Mouse (Mus musculus) hindbrain, postnatal 0 days (tissue): ENCODE results near the gene Tab2. TPM values are rescaled to one million over a fixed set of nuclear protein-coding genes. Genes with fewer than 3 reads are reported as not detected.

Experiments used
- ATAC-seq: fragments of 200-750 bp; cut with Nextera tagmentation; 2 replicates; pipeline ENCODE4 v1.8.0; 2017; ENCODE audit warnings: mild to moderate bottlenecking, moderate TSS enrichment, moderate library complexity
- DNase-seq: peaks from one replicate; pipeline ENCODE4 v3.0.0-alpha.2; 2015; ENCODE audit warnings: low spot score
- H3K27ac ChIP-seq: fragments of 300-500 bp; sonication (generic); 2 replicates; pipeline ENCODE4 v1.5.1; 2014; ENCODE audit warnings: mild to moderate bottlenecking
- H3K27me3 ChIP-seq: fragments of 300-500 bp; sonication (generic); 2 replicates; pipeline ENCODE4 v1.6.1; 2014; ENCODE audit warnings: low read length, mixed read lengths; ENCODE audit not compliant: insufficient read depth
- H3K36me3 ChIP-seq: fragments of 300-500 bp; sonication (generic); 2 replicates; pipeline ENCODE4 v1.6.1; 2014; ENCODE audit warnings: low read length, mixed read lengths; ENCODE audit not compliant: insufficient read depth
- H3K4me1 ChIP-seq: fragments of 300-500 bp; sonication (generic); 2 replicates; pipeline ENCODE4 v1.6.1; 2014; ENCODE audit warnings: antibody characterized with exemption, low read length, mixed read lengths; ENCODE audit not compliant: insufficient read depth
- H3K4me2 ChIP-seq: fragments of 300-500 bp; sonication (generic); 2 replicates; pipeline ENCODE4 v1.6.1; 2014; ENCODE audit warnings: low read depth, mild to moderate bottlenecking, low read length, moderate library complexity, mixed read lengths
- H3K4me3 ChIP-seq: fragments of 300-500 bp; sonication (generic); 2 replicates; pipeline ENCODE4 v1.5.1; 2014; ENCODE audit warnings: low read length
- H3K9ac ChIP-seq: fragments of 300-500 bp; sonication (generic); replicated peaks from 2 replicates; pipeline ENCODE4 v1.6.1; 2014; ENCODE audit warnings: mild to moderate bottlenecking, low read length, moderate library complexity, mixed read lengths
- H3K9me3 ChIP-seq: fragments of 300-500 bp; sonication (generic); 2 replicates; pipeline ENCODE4 v1.6.1; 2016; ENCODE audit warnings: low read length, mixed read lengths
- CTCF ChIP-seq: IDR thresholded peaks from 2 replicates; pipeline ENCODE4 v1.5.1; 2016; ENCODE audit warnings: antibody characterized with exemption, control low read depth, low read depth
- WGBS: fragments of 180-500 bp; shearing (Covaris S2); extraction: QIAGEN DNeasy Blood & Tissue Kit; methylation state at CpG from one replicate; pipeline ENCODE4 v1.1.7; 2014; 5-methylcytosine and 5-hydroxymethylcytosine counted together
- polyA plus RNA-seq: library from polyadenylated mRNA; unstranded; fragments of >200 nt; fragmentation: Nextera tagmentation; extraction: Ambion mirVana; gene quantifications from 2 replicates; pipeline ENCODE4 v1.2.1, GENCODE M21; 2015
- total RNA-seq: library from RNA; depleted of rRNA; stranded (reverse); fragments of >200 nt; gene quantifications from 2 replicates; pipeline ENCODE4 v1.2.3, GENCODE M21; 2014; rRNA removed

Gene Tab2
- total and polyA plus RNA-seq, 2 experiments from 2014 or later, result 12.0 to 64.3 TPM

- Histone ChIP-seq H3K27ac (no peak overlapping the region), H3K4me3 (no peak overlapping the region), H3K9me3 (no peaks in the 10 kb centered on the region), H3K9ac (no peak overlapping the region), H3K27me3 (no peaks in the 10 kb centered on the region), H3K4me2 (no peak overlapping the region), H3K36me3 (no peaks in the 10 kb centered on the region), H3K4me1 (no peaks in the 10 kb centered on the region)
- ATAC-seq (no peak), DNase-seq (no peak)
- 52% methylated on average over 6 of the region's 6 CpGs for WGBS
- TF ChIP-seq CTCF, result no peak
These were observed 91.8 kb downstream of the Tab2 start for GRCm38 (mm10) chr10:7864184-7864583.

GRCm38 (mm10) chr10:7863411-7863810 lies 92.6 kb downstream of the Tab2 start:
- Histone ChIP-seq H3K36me3 (no peaks in the 10 kb centered on the region), H3K9ac (no peak overlapping the region), H3K9me3 (no peaks in the 10 kb centered on the region), H3K27ac (no peak overlapping the region), H3K4me1 (no peaks in the 10 kb centered on the region), H3K27me3 (no peaks in the 10 kb centered on the region), H3K4me3 (no peak overlapping the region), H3K4me2 (no peak overlapping the region)
- 90% methylated on average over 6 of the region's 6 CpGs for WGBS
- no peak for TF ChIP-seq CTCF
- no peak for DNase-seq
- ATAC-seq, result no peak

- Histone ChIP-seq H3K4me1 (no peaks in the 10 kb centered on the region), H3K4me2 (no peak overlapping the region), H3K36me3 (no peaks in the 10 kb centered on the region), H3K9me3 (no peaks in the 10 kb centered on the region), H3K9ac (no peak overlapping the region), H3K27me3 (no peaks in the 10 kb centered on the region), H3K4me3 (no peak overlapping the region), H3K27ac (no peak overlapping the region)
- DNase-seq (no peak), ATAC-seq (no peak)
- no peak for TF ChIP-seq CTCF
- WGBS, result 90% methylated on average over 25 of the region's 25 CpGs
These were observed 93.9 kb downstream of the Tab2 start for GRCm38 (mm10) chr10:7861937-7862657.

- no peak for TF ChIP-seq CTCF
- no peak for ATAC-seq
These were observed 94.6 kb downstream of the Tab2 start for GRCm38 (mm10) chr10:7861259-7861936.

GRCm38 (mm10) chr10:7860494-7860893 lies 95.5 kb downstream of the Tab2 start:
- Histone ChIP-seq H3K27ac (no peak overlapping the region), H3K9me3 (no peaks in the 10 kb centered on the region), H3K9ac (no peak overlapping the region), H3K4me2 (no peak overlapping the region), H3K4me1 (no peaks in the 10 kb centered on the region), H3K27me3 (no peaks in the 10 kb centered on the region), H3K36me3 (no peaks in the 10 kb centered on the region), H3K4me3 (no peak overlapping the region)
- ATAC-seq, result no peak
- no peak for TF ChIP-seq CTCF
- no peak for DNase-seq
- 90% methylated on average over 7 of the region's 7 CpGs for WGBS

More at GRCm38 (mm10) chr10:7861259-7861936, 94.6 kb downstream of the Tab2 start:
- DNase-seq, result no peak
- Histone ChIP-seq H3K9ac (no peak overlapping the region), H3K36me3 (no peaks in the 10 kb centered on the region), H3K9me3 (no peaks in the 10 kb centered on the region), H3K4me3 (no peak overlapping the region), H3K4me1 (no peaks in the 10 kb centered on the region), H3K4me2 (no peak overlapping the region), H3K27ac (no peak overlapping the region), H3K27me3 (no peaks in the 10 kb centered on the region)
- 72% methylated on average over 14 of the region's 14 CpGs for WGBS

Other genes starting within 250 kb of the Tab2 start
- gene Katna1, start 230.2 kb downstream of the Tab2 start, total RNA-seq, result 5.2 and 11.2 TPM in 2 replicates
- 18.6 and 26.0 TPM in 2 replicates for gene Katna1, start 230.2 kb downstream of the Tab2 start, polyA plus RNA-seq
- 14.6 and 24.2 TPM in 2 replicates for gene Ginm1, start 163.4 kb downstream of the Tab2 start, total RNA-seq
- gene Ginm1, start 163.4 kb downstream of the Tab2 start, polyA plus RNA-seq, result 78.8 and 83.6 TPM in 2 replicates
- gene Ppil4, start 163.3 kb downstream of the Tab2 start, total RNA-seq, result 17.9 and 18.0 TPM in 2 replicates
- 42.7 and 43.3 TPM in 2 replicates for gene Ppil4, start 163.3 kb downstream of the Tab2 start, polyA plus RNA-seq
- 0.10 TPM in 1 of 2 replicates, not detected in the other for gene Zc3h12d, start 123.8 kb downstream of the Tab2 start, total RNA-seq
- 0.23 and 0.28 TPM in 2 replicates for gene Zc3h12d, start 123.8 kb downstream of the Tab2 start, polyA plus RNA-seq